Mouse (Mus musculus) cerebellum, adult 2 months (tissue): ENCODE data around the gene Aldh8a1. TPM values are rescaled to one million over a fixed set of nuclear protein-coding genes. Genes with fewer than 3 reads are reported as not detected.

Experiments
- DNase-seq, 2 experiments: peaks; one replicate each; pipeline ENCODE4 v3.0.0; 2021
- H3K27ac ChIP-seq: fragments of 200-500 bp; 2 replicates; pipeline ENCODE4 v1.5.1; 2012; ENCODE audit warnings: low read length, control low read depth, inconsistent platforms; ENCODE audit not compliant: insufficient read depth
- H3K27me3 ChIP-seq: fragments of 200-500 bp; 2 replicates; pipeline ENCODE4 v1.6.1; 2012; ENCODE audit warnings: inconsistent platforms, mild to moderate bottlenecking, low read length, moderate library complexity; ENCODE audit not compliant: control insufficient read depth, insufficient read depth
- H3K4me1 ChIP-seq: fragments of 200-500 bp; 2 replicates; pipeline ENCODE4 v1.6.1; 2011; ENCODE audit warnings: low read length; ENCODE audit not compliant: control insufficient read depth, insufficient read depth
- H3K4me3 ChIP-seq: fragments of 200-500 bp; replicated peaks from 2 replicates; pipeline ENCODE3; 2011; ENCODE audit warnings: mild to moderate bottlenecking, low read depth, low read length, control low read depth; ENCODE audit not compliant: insufficient read depth
- CTCF ChIP-seq: fragments of 200-500 bp; IDR thresholded peaks from 2 replicates; pipeline ENCODE4 v1.5.1; 2011; ENCODE audit warnings: low read depth, mild to moderate bottlenecking, control low read depth, low read length, moderate library complexity, borderline replicate concordance; ENCODE audit not compliant: insufficient read depth
- POLR2A ChIP-seq: fragments of 200-500 bp; IDR thresholded peaks from 2 replicates; pipeline ENCODE4 v1.6.1; 2011; ENCODE audit warnings: low read length, control low read depth, borderline replicate concordance; ENCODE audit not compliant: insufficient read depth
- WGBS: fragments of 180-500 bp; shearing (Covaris S2); methylation state at CpG from one replicate; pipeline ENCODE4 v1.1.7; 2018; 5-methylcytosine and 5-hydroxymethylcytosine counted together
- polyA plus RNA-seq: library from polyadenylated mRNA; depleted of rRNA; stranded (reverse); fragments of >200 nt; gene quantifications from 2 replicates; pipeline ENCODE4 v1.2.3, GENCODE M21; 2012; rRNA removed

Gene Aldh8a1
- 0.11 and 0.24 TPM in 2 replicates for polyA plus RNA-seq

DNA sequence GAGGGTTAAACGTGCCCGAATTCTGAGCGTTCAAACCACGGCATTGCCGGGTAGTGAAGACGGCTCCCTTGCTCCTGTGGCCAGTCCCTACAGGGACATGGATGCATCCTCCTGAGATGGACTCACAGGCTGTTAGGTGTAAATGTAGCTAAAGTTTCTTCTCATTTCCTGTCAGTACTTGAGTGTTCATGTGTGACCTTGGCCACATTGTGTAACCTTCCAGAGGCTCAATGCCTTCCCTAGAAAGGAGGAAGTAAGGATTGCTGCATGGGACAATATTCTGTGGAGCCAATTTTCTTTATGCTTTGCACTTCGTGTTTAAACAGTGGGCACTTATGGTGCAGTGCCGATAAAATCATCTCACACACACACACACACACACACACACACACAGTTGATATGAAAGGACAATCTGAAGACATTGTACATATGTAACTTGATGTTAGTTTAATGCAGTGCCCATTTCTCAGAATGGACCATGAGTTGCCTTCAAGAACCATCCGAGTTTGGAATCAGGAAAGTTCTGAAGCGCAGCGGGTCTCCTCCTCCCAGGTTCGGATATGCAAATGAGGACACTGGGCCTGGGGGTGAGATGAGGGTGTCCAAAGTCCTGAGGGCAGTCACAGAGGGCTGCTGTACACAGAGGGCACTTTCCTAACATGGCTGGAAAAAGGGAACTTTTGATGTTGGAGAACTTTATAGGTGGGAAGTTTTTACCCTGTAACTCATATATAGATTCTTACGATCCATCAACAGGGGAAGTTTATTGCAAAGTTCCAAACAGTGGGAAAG lies at the start of gene Aldh8a1:
Gene Aldh8a1 (plus strand): TSS at position 610 of the 792 bp plus-strand sequence.
- H3K4me1 ChIP-seq = no peaks in the 10 kb centered on the region
- no peak within 1 kb of the TSS for H3K27ac ChIP-seq
- no peak for DNase-seq
- H3K27me3 ChIP-seq = no peaks in the 10 kb centered on the region
- TF ChIP-seq CTCF = no peak
- TF ChIP-seq POLR2A = no peak
- no peak within 1 kb of the TSS for H3K4me3 ChIP-seq
- WGBS = 80% methylated on average over 13 of the region's 13 CpGs

- no peaks in the 10 kb centered on the region for H3K4me1 ChIP-seq
- no peak overlapping the region for H3K27ac ChIP-seq
- H3K27me3 ChIP-seq = no peaks in the 10 kb centered on the region
- no peak overlapping the region for H3K4me3 ChIP-seq
- no peak for TF ChIP-seq CTCF
- no peak for TF ChIP-seq POLR2A
- DNase-seq = no peak
- 85% methylated on average over 7 of the region's 7 CpGs for WGBS
Observed at GRCm38 (mm10) chr10:21327605-21328135, 49.4 kb upstream of the Aldh8a1 start.

- peaks cover 4% of the 10 kb centered on the region; the same call in 1 of the 2 replicates for H3K4me1 ChIP-seq
- H3K27ac ChIP-seq = no peak overlapping the region
- DNase-seq = no peak
- 34% methylated on average over 7 of the region's 7 CpGs for WGBS
- TF ChIP-seq CTCF (no peak), POLR2A (no peak)
- no peaks in the 10 kb centered on the region for H3K27me3 ChIP-seq
- no peak overlapping the region for H3K4me3 ChIP-seq
Observed at GRCm38 (mm10) chr10:21334349-21335105, 42.6 kb upstream of the Aldh8a1 start.

GRCm38 (mm10) chr10:21335534-21335933 lies 41.6 kb upstream of the Aldh8a1 start:
- no peak for DNase-seq
- TF ChIP-seq POLR2A (no peak), CTCF (no peak)
- no peak overlapping the region for H3K27ac ChIP-seq
- H3K4me3 ChIP-seq = no peak overlapping the region
- peaks cover 4% of the 10 kb centered on the region; the same call in 1 of the 2 replicates for H3K4me1 ChIP-seq
- no peaks in the 10 kb centered on the region for H3K27me3 ChIP-seq
- WGBS = 92% methylated on average over 5 of the region's 5 CpGs

GRCm38 (mm10) chr10:21337191-21337590 lies 39.9 kb upstream of the Aldh8a1 start:
- Histone ChIP-seq H3K4me3 (no peak overlapping the region), H3K4me1 (peaks cover 4% of the 10 kb centered on the region; the same call in 1 of the 2 replicates), H3K27ac (no peak overlapping the region), H3K27me3 (no peaks in the 10 kb centered on the region)
- no peak for DNase-seq
- WGBS = 73% methylated on average over 2 of the region's 2 CpGs
- TF ChIP-seq POLR2A = no peak
- TF ChIP-seq CTCF = peak; percentile 19; the same call in 1 of the 2 replicates

DNA sequence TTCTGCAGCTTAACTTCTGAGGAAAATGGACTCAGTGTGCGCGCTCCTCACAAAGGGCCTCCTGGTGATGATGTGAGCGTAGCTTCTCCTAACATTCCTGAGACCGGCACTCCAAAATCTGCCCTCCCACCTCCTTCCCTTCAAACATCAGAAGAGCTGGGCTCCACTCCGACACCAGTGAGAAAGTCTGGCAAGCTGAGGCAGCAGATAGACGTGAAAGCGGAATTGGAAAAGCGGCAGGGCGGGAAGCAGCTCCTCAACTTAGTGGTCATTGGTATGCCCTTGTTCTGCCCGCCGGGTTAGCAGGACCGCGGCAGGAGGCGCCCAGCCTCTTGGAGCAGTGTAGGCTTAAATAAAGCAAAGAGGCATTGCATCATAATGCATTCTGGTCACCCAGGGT lies 35.4 kb upstream of the Aldh8a1 start:
- Histone ChIP-seq H3K4me3 (no peak overlapping the region), H3K27ac (no peak overlapping the region), H3K4me1 (no peaks in the 10 kb centered on the region), H3K27me3 (no peaks in the 10 kb centered on the region)
- WGBS = 78% methylated on average over 14 of the region's 14 CpGs
- no peak for TF ChIP-seq POLR2A
- no peak for TF ChIP-seq CTCF
- no peak for DNase-seq

GRCm38 (mm10) chr10:21342331-21343005 lies 34.6 kb upstream of the Aldh8a1 start:
- no peak for DNase-seq
- Histone ChIP-seq H3K27me3 (no peaks in the 10 kb centered on the region), H3K27ac (no peak overlapping the region), H3K4me1 (no peaks in the 10 kb centered on the region), H3K4me3 (no peak overlapping the region)
- 74% methylated on average over 11 of the region's 11 CpGs for WGBS
- TF ChIP-seq CTCF (no peak), POLR2A (no peak)
